Comparison of ENCODE assay signal across 9 mouse cellular contexts in the genomic region with DNA sequence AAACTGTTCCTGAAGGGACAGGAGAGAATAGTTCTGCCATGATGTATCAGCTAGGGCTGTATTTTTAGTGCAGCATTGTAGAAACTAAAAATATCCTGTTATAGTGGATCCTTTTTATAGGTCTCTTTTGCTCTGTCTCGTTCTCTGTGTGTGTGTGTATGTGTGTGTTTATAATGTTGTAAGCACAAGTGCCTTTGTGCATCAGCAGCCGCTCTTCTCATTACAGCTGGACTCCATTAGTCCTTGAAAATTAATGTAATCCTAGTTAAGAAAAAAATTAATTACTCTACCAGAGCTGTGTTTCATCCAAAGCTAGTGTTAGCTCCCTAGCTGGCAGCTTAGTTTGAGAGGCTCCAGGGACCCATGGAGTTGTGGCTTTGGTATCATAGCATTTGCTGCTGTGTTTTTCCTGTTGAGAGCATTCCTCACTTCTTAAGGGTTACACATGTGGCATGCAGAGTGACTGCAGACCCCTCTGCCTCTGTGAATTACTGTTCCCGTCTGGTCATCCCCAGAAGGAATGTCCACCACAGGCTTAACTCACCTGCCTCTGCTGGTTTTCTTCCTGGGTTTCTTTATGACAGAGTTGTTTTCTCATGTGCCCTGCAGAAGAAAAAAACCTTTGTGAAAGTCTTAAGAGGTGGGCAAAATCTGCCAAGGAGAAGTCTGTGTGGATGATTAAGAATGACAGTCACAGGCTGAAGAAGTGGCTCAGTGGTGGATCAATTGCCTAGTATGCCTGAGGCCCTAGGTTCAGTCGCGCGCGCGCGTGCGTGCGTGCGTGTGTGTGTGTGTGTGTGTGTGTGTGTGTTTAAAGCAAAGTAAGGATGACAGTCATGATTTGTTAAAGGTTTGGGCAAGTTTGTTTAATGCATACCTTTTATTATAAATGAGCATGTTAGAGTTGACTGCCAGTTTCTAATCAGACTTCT.
DNase-seq lines count a peak whose midpoint lies in the region; ATAC-seq lines count a peak whose summit lies in the region.
"Had no signal": no experiment of that assay in that cellular context is flagged by ENCODE, and none has a peak within 500 bp of the region (broad histone marks: within the 10 kb centered on the region; RNA-seq: fewer than 3 reads in every experiment).

No protein-coding gene starts in this region.

- H3K36me3 ChIP-seq in forebrain, embryonic 12.5 days (replicated peaks), result no peaks in the 10 kb centered on the region
- no peaks in the 10 kb centered on the region for H3K36me3 ChIP-seq in forebrain, embryonic 13.5 days (ENCODE audit: poor library complexity, severe bottlenecking)
- no peaks in the 10 kb centered on the region for H3K36me3 ChIP-seq in limb, embryonic 10.5 days

- H3K27ac ChIP-seq in forebrain, embryonic 12.5 days, result peak overlapping the region; percentile 59
- no peak overlapping the region for H3K27ac ChIP-seq in forebrain, embryonic 13.5 days
- peak overlapping the region; percentile 73 for H3K27ac ChIP-seq in limb, embryonic 10.5 days

- H3K4me3 ChIP-seq in forebrain, embryonic 12.5 days (replicated peaks), result no peak overlapping the region
- no peak overlapping the region for H3K4me3 ChIP-seq in forebrain, embryonic 13.5 days
- no peak overlapping the region for H3K4me3 ChIP-seq in limb, embryonic 10.5 days

- DNase-seq in thymus, postnatal 4 days, result peak; percentile 25
- DNase-seq in thymus, postnatal 10 days (ENCODE audit: low spot score in 2 of 2), result no peak
- DNase-seq in limb, embryonic 10.5 days (ENCODE audit: low spot score), result no peak
- DNase-seq in spleen, adult 12 weeks (ENCODE audit: low spot score), result no peak
- DNase-seq in layer of hippocampus, postnatal 14 days (ENCODE audit: low spot score in 2 of 2), result no peak
- DNase-seq: right cerebral cortex, postnatal 4 days had no signal

- no peak overlapping the region for H3K4me2 ChIP-seq in forebrain, embryonic 12.5 days
- H3K4me2 ChIP-seq in forebrain, embryonic 13.5 days, result no peak overlapping the region

- peaks cover 26% of the 10 kb centered on the region for H3K4me1 ChIP-seq in forebrain, embryonic 12.5 days
- peaks cover 27% of the 10 kb centered on the region for H3K4me1 ChIP-seq in forebrain, embryonic 13.5 days
- peaks cover 59% of the 10 kb centered on the region for H3K4me1 ChIP-seq in limb, embryonic 10.5 days

- no peaks in the 10 kb centered on the region for H3K9me3 ChIP-seq in forebrain, embryonic 12.5 days
- H3K9me3 ChIP-seq in forebrain, embryonic 13.5 days (replicated peaks), result no peaks in the 10 kb centered on the region
- no peaks in the 10 kb centered on the region for H3K9me3 ChIP-seq in limb, embryonic 10.5 days (replicated peaks)

- no peak for ATAC-seq in forebrain, embryonic 12.5 days (ENCODE audit: low FRiP score)
- ATAC-seq in forebrain, embryonic 13.5 days, result no peak
- no peak for ATAC-seq in inflammation-experienced regulatory T-cells, adult 6 months

- H3K9ac ChIP-seq in forebrain, embryonic 12.5 days, result no peak overlapping the region
- H3K9ac ChIP-seq in forebrain, embryonic 13.5 days, result no peak overlapping the region

- WGBS in forebrain, embryonic 12.5 days, result 81% methylated on average over 12 of the region's 12 CpGs
- WGBS in forebrain, embryonic 13.5 days, result 81% methylated on average over 12 of the region's 12 CpGs
- 80% methylated on average over 12 of the region's 12 CpGs for WGBS in limb, embryonic 10.5 days

- no peaks in the 10 kb centered on the region for H3K27me3 ChIP-seq in forebrain, embryonic 12.5 days
- H3K27me3 ChIP-seq in forebrain, embryonic 13.5 days, result no peaks in the 10 kb centered on the region
- H3K27me3 ChIP-seq in limb, embryonic 10.5 days (ENCODE audit: low read depth, poor library complexity, severe bottlenecking), result no peaks in the 10 kb centered on the region
